Mouse (Mus musculus): ENCODE results near the gene Etfa.

Gene Etfa

DNA sequence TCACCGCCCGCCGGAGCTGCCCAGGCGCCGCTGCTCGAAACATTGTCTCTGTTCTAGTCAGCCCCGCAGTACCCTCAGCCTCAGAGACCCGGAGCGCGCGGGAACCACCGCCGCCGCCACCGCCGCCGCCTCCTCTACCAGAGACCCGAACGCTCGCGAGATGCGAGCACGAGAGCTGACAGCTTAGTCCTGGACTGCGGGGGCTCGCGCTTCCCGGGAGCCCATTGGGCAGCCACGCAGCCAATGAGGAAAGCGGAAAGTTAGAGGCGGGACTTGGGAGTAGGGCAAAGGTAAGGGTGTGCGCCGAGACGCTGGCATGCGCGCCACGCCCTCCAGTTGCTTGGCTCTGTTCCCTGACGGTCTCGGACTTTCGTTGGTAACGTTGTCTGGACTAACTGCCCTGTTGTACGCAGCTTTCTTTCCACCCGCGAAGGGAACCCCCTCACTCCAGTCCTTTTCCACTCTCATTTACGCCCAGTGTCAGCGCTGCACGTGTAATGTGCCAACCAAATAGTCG is at the start of gene Etfa:
Gene Etfa (minus strand): TSS at position 217 of the 517 bp plus-strand sequence.
- peak; percentile 93 for DNase-seq (ENCODE audit: low spot score)

DNA sequence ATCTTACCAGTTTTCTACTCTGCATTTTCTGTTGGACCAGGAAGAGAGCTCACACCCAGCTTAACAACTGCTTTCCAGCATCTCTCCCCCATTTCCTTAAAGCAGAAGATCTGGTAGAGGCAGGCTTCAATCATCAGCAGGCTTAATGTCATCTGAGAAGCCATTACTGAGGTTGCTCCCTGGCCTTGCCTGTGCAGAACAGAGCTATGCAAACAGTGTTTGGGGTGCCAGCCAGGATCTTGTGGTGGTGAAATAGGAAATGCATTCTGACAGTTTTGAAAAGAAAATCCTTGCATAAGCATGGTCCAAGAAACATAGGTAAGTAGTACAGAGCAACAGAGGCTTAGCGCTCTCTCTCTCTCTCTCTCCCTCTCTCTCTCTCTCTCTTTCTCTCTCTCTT is 48.9 kb upstream of the Etfa start:
- no peak for DNase-seq (ENCODE audit: low spot score)

DNA sequence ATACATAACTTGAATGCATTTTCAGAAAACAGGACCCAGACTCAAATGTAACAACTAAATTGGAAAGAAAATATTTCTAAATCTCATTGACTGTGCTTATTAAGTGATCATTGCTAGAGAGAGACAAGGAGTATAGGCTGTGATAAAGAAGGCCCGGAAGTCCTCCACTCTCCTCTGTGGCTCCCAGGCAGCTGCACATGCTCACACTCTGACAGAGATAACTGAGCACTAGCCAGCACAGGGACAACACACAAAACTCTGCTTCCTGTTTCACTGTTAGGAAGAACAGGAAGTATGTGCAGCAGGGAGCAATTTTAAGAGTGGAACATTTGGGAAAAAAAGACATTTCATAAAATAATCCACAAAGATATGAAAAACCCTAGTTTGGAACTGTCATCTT is 42.9 kb upstream of the Etfa start:
- DNase-seq (ENCODE audit: low spot score) = no peak

DNA sequence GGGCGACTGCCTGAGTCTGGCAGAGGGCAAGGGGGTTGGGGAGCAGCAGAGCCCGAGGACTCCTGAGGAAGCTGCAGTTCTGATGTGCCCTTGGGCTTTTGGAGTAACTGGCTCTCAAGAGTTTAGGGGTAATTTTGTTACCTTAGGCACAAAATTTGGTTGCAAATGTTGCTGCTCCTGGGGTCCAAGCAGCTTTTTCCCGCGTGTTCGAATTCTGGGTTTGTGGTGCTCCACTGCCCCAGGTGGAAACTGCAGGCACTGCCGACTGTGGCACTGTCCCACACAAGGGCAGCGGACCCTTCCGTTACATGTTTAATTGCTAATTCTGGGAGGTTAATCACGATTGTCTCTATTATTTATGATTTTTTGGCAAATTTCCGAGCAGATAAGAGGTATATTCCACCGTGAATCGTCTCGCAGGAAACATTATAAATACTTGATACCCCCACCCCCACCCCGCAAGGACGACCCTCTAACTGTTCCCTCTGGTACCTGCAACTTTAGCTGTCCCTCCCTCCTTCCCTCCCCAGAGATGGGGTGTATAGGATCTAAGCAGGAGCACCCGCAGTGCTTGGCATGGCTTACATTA is 37.4 kb upstream of the Etfa start:
- DNase-seq (ENCODE audit: low spot score) = no peak

DNA sequence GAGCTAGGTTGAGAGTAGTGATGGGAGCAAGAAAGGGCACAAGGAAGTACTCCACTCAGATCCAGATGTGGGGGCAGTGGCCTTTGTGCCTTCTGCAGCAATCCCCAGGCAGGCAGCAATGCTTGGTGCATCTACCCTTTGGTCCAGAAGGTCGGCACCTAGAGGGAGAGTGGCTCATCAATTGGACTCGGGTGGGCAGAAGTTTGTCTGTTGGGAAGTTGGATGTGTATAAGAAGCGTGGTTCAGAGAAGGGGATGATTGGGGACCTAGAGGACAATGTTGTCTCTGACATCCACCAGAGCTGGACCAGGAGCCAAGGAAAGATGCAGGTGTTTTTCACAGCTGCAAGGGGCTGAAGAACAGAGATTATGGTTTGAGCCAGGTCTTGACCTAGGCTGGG is 36.8 kb upstream of the Etfa start:
- DNase-seq (ENCODE audit: low spot score) = no peak

DNA sequence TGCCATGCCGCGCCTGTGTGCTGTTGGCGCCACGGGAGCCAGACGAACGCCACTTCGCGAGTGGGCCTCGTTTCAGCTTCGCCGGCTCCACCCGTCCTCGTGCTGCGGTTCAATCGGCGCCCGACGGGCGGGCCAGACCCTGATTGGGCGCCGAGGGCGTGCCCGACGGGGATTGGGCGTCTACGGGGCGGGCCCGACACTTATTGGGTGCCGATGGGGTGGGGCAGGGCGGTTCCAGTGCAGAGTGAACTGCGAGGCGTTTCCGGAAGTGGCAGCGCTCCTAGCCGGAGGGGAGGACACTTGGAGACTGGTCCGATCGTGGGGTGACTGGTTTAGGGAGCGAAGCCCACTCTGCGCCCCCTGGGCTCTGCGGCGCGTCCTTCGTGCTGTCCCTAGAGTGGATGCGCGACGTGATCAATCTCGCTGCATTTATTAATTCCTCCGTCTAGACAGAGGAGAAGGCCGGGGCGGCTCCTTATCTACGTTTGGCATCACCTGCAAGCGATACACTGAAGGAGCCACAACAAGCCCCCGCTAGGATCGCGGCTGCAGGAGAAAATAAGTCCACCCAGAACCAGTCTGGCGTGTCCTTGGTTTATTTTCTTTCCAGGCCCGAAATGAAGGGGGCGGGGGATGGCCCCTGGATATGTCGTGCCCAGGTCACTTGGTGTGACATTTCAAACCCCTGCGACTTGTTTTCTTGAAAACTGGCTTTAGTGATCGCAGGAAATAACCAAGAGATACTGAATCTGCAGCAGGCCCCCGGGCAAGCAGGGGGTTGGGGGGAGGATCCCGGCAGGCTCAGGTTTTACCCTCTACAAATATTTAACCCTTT is 34.4 kb upstream of the Etfa start:
- DNase-seq (ENCODE audit: low spot score) = peak; percentile 6

DNA sequence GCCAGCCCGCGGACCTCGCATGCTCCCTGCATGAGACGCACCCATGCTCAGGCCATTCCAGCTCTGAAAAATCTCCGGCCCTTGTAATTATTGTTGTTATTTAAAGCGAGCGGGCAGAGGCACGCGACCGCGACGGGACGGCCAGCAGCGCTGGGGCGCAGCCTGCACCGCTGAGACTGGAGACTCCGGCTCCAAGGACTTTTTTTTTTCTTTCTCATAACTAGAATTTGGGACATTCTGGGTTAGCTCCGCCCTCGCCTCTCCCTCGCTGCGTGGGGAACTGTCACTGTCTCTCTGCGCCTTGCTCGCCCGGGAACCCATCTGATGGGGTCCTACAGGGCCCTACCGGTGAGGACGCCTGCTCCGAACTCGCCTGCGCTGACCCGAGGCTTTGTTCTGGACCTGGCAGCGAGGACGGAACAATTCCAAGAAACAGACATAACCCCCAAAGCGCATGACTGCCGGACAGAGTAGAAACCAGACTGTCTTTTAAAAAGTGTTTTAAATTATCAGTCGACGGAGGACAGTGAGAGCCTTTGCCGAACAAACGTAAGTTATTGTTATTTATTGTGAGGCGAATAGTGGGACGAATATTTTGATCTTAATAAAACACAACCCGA is 33.6 kb upstream of the Etfa start:
- DNase-seq (ENCODE audit: low spot score) = peak; percentile 9

DNA sequence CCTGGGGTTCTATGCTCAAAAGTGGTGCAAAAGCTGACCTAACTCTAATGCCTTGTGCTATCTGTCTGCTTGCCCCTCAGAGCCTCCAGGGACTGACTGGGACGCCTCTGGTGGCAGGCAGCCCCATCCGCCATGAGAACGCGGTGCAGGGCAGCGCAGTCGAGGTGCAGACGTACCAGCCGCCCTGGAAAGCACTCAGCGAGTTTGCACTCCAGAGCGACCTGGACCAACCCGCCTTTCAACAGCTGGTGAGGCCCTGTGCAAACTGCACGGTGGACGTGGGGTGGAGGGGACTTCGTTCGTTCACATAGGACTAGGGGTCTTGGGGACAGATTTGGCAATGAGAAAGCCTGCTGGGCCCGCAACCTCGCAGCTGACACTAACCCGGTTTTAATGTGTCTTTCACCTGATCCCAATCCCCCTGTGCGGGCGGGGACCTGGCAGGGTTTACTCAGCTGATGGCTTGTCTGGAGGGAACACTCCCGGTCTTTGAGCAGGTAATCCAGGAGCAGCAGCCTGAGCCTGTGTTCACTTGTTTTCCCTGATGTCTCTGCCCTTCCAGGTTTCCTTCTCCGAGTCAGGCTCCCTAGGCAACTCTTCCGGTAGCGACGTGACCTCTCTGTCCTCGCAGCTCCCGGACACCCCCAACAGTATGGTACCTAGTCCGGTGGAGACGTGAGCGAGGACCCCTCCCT is 33.0 kb upstream of the Etfa start:
- DNase-seq (ENCODE audit: low spot score) = peak; percentile 44

DNA sequence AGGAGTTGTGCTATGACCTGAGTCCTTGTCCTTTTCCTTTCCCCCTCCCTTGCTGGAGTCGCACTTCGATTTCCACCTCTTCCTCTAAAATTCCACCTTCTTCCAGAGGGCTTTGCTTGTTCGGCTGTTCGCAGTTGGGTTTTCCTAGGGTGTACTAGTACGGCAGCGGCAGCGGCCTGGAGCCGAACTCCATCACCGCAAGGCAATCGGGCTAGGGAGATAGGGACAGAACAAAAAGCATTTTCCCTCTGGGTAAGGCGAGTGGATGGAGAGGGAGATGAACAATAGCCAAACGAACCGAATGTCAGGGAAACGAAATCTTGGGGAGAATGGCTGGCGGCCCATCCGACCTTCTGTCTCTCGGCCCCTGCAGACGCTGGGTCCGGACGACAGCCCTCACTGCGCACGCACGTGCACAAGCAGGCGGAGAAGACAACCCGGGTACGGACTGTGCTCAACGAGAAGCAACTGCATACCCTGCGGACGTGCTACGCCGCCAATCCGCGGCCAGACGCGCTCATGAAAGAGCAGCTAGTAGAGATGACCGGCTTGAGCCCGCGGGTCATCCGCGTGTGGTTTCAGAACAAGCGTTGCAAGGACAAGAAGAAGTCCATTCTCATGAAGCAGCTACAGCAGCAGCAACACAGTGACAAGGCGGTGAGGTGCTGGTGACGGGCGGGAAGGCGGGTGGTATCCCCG is 31.8 kb upstream of the Etfa start:
- peak; percentile 35 for DNase-seq (ENCODE audit: low spot score)

DNA sequence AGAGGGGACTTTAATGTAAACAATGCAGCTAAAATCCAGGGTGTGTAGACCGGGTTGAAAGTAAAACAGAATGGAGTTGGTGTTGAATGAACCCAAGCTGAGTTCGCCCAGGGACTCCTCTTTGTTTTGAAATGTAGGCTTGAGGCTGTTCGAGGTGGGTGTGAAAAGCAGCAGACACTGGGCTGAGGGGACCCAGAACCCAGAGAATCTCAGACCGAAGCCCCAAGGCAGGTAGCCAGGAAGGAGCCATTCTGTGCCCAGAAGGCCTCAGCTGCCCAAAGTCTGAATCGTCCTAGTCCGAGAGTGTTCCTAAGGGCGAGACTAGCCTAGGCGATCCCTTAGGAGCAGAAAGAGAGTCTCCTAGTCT is 31.3 kb upstream of the Etfa start:
- DNase-seq (ENCODE audit: low spot score) = no peak

DNA sequence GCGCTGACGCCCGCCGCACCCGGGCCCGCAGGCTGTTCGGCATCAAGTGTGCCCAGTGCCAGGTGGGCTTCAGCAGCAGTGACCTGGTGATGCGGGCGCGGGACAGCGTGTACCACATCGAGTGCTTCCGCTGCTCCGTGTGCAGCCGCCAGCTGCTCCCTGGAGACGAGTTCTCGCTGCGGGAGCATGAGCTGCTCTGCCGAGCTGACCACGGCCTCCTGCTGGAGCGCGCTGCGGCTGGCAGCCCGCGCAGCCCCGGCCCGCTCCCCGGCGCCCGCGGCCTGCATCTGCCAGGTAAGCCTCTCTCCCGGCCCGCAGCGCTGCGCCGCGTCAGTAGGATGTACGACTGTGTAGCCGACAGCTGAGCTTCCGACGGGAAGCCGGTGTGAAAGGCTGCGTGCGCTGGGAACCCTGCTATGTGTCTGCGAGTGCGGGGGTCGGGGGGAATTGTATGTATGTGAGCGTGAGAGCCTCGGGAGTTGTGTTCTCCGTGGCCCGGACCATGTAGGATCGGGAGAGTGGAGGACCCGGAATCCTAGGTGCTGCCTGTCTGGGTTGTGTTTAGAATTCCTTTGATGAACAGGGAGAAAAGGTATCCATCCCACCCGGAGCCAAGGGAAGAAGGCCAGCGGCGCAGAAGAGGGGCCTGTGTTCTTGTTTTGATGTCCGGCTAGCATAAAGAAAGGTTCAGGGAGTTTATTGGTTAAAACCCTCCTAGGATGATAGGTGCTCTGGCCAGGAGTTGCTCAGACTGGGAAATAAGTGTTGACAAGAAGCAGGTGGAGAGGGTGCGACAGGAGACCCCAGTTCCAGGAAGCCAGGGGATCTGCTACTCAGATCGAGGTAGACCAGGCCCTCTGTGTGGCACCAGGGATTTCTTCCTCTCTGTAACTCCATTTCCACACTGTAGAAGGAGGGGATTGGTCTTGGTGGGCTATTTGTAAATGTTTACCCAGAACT is 30.6 kb upstream of the Etfa start:
- DNase-seq (ENCODE audit: low spot score) = no peak

DNA sequence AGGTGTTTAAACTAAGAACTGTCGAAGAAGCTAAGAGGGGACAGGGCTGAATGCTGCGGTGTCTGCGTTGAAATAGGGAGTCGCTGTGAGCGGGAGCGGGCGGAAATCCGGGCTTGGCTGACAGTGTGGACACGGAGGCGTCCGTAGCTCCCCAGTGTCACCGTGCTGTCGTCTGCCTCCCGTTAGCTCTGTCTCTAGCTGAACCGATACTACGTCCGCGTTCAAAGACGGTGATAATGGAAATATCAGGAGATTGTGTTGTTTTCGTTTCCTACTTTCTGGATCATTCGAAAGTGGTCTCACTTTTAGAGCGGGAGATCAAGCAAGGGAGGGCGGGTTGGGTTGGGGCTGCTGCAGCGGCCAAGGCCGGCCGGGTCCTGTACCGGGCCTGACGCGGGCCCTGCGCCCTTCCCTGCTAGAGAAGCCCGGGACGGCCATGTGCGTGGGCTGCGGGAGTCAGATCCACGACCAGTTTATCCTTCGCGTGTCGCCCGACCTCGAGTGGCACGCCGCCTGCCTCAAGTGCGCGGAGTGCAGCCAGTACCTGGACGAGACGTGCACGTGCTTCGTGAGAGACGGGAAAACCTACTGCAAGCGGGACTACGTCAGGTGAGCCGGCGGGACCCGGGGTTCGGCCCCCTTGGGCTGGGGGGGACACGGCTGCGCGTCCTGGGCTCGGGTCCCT is 29.8 kb upstream of the Etfa start:
- peak; percentile 27 for DNase-seq (ENCODE audit: low spot score)

DNA sequence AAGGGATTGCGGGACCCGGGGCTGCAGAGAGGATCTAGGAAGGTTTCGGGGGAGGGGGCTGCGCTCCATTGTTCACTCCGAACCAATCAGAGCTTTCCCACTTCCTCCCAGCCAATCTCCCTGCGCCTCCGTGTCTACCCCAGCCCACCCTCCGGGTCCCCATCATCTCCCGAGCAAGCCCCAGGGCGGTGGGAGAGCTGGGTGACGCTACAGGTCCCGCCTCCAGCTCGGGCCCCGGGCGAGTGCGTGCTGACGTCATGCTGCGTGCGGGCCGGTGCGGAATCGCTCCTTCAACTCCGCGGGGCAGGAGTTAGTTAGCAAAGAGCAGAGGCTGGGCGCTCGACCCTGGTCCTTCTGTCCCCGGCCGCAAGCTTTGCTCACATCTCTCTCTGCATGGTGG is 28.8 kb upstream of the Etfa start:
- peak; percentile 18 for DNase-seq (ENCODE audit: low spot score)

DNA sequence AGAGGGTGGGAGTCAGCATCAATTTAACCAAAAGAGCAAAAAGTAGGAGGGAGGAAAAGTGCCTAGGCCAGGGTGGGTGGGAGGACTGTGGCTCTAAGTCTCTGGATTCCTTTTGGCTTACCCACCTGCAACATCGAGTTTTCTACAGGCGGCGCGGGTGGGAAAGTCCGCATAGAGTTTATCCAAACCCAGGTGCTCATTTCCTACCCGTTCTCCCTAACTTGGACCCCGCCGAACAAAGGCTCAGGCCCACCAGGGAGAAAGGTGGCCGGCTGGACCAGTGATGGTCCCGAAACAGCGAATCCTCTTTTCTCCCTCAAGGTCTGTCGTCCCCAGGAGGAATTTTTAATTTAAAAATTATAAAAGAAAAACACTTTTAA is 28.3 kb upstream of the Etfa start:
- DNase-seq (ENCODE audit: low spot score) = no peak

DNA sequence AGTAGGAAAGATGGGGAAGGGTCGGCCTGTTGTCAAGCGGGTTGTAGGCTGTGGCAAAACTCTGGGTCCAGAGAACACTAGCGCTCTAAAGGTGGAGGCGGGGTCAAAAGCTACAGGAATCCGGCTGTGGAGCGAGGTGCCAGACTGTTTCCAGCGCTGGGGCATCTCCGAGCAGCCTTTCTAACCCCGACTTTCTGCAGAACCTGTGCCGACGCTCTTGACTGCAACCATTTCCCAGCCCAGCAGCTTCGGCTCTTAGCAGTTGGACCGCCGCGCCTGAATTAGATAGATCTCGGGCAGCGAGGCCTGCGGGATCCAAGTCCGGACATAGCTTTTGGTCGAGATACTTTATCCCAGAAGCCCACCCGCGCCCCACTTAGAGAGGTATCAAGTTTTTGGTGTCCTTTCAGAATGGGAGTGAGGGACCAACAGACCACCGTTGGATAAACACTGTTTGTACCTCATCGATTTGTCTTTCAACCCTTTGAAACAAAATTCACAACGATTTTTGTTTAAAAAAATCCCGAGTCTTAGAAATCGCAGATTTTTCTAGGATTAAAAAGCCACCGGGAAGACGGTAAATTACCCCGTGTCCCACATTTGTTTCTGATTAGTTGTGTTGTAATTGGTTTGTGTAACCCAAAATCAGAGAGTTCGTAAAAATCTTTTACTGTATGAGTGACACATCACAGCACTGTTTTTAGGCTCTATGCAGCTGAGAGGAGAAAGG is 27.8 kb upstream of the Etfa start:
- DNase-seq (ENCODE audit: low spot score) = no peak

DNA sequence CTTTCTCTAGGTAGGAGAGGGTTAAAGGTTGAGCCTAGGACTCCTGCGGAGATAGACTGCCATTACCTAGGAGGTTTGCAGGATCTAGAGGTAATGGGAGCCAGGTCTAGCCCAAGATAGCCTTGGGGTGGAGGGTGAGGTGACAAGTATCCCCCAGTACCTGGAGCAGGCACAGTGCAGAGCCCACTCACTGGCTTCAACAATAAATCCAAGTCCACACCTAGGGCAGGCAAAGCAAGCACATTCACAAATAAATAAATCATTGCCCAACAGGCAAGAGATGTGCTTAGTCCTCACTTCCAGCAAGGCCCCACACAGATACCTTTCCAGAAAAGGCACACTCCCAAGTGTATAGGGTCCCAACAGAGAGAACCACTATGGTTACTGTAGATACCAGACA is 27.0 kb upstream of the Etfa start:
- DNase-seq (ENCODE audit: low spot score) = no peak

DNA sequence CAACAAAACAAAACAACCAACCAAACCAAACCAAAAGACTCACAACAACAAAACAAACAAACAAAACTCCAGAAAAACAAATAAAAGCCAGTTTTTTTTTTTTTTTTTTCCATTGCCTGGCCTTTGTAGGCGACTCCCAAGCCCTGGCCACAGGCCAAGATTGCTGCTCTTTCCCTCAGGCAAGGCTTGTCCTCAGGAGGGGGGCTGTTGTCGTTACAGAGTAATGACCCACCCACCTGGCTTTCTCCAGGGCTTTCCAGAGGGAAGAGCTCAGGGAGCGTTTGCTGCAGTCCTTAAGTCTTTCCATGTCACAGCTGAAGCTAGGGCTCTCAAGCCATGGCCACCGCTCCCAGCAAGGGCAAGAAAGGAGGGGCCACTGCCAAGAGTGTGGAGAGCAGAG is 26.3 kb upstream of the Etfa start, which contains the start of gene Isl2:
Gene Isl2 (plus strand): TSS at position 296 of the 400 bp plus-strand sequence.
- no peak for DNase-seq (ENCODE audit: low spot score)

DNA sequence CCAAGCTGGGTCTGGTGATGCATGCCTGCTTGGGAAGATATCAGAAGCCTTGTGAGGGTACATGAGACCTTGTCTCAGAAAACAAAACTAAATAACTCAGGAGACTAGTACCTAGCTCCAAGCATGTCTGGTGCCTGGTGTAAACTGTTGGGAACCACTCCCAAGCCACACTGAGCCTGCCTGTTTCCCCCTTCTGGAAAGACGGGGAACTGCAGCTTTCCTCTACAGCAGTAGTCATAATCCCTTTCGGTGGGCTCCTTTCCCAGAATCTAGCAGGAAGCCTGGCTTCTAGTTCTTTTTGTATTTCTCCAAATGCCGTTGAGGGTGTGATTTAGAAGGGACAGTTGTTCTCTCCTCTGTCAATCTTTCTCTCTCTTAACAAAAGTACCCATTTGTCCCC is 23.9 kb upstream of the Etfa start:
- DNase-seq (ENCODE audit: low spot score) = peak; percentile 13

DNA sequence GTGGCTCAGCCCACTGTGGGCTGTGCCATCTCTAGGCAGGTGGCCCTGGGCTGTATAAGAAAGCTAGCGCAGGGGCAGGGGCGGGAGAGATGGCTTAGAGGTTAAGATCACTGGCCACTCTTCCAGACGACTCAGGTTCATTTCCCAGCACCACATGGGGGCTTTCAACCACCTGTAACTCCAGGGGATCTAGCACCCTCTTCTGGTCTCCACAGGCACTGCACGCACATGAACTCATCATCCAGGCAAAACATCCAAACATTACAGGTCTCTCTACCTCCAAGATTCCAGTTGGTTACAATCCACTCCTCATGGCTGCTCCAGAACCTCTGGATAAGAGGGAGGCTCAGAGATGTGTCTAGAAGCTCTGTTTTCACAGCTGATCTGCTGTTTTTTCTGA is 13.7 kb upstream of the Etfa start:
- DNase-seq (ENCODE audit: low spot score) = no peak

Measured in ovary, postnatal 10 days (tissue).